Mouse (Mus musculus) ZHBTc4 (cell line): ENCODE data around the gene Eif4b.

Source experiments
- DNase-seq: peaks from one replicate; pipeline ENCODE4 v3.0.0-alpha.2; 2011; ENCODE audit warnings: low read depth, low spot score

Eif4b gene

DNA sequence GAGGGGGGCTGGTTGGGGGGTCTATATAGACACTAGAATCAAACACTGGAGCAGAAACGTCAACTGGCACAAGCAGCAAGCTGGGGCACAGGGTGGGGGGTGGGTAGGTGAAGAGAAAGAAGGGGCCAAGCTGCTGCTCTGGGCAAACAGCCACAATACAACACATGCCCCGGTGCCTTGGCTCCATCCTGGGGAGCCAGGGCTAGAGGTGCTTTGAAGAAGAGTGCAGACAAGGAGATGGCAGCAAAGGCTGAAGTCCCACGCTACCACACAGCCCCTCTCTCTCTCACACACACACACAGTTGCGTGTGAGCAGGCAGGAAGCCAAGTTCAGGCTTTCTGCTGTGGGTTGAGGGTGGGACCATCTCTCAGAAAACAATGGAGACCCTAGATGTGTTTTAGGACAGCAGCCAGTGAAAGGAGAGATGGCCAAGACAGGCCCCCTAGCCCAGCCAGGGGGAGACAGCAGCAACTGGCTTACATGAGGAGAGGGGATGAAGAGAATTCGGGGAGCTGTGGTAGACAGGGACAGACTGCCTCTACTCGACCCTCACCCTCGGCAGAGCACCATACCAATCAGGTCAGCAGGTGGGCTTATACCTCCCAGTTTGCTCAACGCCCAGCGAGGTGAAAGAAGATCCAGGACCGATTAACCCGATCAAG lies 43.3 kb downstream of the Eif4b start:
- DNase-seq = no peak

DNA sequence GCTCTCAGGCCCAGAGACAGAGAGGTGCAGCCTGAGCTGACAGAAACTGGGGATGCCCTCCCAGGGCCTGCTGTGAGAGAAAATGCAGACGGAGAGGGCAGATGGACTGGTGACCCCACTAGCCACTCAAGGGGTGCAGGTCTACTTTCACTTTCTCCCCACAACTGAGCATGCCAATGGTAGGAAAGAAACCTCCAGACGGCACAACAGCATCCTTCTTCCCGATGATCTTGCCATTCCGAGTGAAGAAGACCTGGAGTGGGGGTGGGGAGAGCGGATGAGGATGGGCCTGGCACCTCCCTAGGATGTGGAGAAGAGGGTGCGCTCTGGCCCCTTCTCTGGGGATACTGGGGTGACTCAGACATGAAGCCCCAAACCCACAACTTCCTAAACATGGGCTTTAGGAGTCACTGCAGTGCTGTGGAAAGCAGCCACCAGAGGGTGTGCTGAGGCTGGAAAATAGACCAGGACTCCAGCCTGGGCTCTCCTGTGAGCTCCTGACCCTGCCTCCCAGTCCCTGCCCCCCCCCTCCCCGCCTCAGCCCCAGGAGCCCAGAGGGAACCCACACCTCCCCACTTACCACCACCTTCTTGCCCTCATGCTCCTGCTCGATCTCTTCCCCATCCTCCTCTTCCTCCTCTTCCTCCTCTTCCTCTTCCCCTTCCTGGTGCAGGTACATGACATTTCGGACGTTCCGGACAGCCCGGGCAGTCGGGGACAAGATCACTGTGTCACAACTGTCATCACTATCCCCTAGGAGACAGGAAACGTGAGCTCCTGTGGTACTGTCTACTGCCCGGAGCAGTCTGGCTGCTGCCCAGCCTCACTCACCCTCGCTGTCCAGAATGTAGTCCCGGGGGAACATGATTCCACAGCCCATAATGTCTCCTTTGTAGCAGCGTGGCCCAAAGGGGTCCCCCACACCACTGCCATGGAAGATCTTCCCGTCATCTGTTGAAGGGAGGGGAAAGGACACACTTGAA lies 44.2 kb downstream of the Eif4b start:
- no peak for DNase-seq

DNA sequence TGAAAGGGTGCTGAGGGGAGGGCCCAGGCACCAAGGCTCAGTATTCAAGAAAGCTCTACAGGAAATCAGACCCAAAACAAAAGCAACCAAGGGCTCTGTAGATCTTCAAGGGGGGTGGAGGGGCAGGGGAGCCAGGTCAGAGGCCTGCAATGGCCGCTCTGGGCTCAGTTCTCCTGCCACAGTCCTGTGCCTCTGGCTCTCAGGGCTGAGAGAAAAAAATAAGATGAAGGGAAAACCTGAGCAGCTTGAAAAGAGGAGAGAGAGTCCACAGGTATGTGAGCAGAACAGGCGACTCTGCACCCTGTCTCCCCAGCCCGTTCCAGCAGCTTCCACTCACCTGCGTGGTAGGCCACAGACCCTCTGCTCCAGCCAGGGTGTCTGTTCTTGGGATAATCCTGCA lies 45.0 kb downstream of the Eif4b start:
- no peak for DNase-seq

DNA sequence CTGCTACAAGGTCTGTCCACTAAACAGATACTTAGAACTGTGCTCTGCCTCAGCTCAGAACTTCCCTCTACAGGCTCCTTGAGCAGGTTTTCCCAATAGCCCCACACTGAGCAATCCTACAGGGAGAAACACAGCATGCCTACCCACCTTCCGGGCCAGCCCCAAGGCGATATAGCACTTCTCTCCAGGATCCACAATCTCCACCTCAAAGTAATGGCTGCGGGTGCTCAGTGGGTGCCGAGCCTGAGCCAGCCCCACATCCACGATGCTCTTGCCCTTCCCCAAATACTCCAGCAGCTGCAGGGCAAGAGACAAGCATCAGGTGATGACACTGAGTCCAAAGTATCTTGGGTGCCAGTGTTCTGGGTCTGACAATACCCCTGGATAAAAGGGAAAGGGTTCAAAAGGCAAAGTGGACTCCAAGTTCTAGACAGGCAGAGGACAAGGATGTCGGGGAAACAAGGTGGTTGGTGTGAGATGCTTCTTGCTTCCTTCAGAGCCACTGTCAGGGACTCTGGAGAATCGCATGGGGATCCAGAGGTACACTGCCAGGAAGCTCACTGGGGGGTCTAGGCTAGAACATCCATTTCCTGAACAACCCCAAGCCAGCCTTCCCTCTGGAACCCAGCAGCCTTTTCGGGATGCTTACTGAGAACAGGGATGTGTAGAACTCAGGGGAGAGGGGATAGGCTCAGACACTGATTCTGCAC lies 45.7 kb downstream of the Eif4b start:
- DNase-seq = no peak

DNA sequence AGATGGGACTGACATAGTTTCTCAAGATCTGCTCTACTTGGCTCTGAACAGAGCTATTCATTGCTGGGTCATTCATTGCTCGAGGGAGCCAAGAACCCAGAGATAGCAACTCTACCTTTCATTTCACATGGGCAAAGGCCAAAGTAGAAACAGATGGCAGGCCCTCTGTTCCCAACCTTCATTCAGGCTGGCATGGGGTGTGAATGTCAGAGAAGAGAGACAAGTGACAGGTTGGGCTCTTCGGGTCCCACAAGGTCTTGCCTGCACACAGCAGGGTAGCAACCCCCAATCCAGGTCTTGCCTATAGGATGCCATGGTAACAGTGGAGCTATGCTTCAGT lies 46.2 kb downstream of the Eif4b start:
- DNase-seq = no peak

DNA sequence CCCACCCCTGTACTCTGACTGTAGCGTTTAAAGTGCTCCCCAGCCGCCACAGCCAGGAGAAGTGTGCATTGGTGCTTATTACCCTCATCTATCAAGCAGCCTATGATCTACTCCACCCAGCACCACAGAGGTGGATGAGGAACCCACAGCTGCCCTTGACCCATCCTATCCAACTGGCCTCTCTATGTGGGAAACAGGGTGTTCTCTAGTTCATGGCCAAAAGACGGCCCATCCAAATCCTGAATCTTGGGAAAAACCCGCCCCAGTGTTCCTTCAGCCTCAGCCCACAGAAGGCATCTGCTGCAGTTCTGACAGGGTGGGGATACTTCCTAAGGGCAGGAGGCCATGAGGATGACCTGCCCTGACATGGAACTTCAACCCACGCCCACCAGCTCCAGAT lies 47.0 kb downstream of the Eif4b start:
- no peak for DNase-seq

DNA sequence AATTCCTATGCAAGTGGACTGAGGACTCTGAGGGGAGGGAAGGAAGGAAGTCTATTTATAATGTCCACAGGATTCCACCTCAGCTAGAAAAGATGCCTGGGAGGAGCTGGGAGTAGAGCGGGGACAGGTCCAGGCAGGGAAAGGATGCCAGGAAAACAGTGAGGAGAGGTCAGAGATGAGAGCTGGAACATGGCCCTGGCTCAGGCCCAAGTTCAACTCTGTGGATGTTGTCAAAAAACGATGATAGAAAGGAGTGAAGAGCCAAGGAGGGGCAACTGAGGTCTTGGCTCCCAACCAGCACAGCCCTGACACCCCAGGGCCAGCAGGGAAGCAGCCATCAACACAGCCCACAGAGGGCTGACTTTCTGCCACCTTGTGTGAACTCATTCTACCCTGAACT lies 52.7 kb downstream of the Eif4b start:
- DNase-seq = no peak

DNA sequence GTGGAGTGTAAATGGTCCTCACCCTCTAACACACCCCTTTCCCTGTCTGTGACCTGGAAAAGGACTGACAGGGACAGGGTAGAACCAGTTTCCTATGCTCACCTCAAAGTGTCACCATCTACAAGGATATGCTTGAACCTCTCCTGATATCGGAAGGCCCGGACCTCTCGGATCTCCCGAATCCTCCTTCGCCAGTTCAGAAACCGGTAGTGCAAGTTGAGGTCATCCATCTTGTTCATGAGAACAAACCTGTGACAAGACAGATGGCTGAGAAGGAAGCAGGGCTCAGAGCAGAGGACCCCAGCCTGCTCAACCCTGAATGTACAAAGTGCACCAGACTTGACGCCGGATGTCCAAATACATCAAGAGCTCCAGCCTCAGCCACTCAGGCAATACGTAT lies 59.7 kb downstream of the Eif4b start:
- no peak for DNase-seq

DNA sequence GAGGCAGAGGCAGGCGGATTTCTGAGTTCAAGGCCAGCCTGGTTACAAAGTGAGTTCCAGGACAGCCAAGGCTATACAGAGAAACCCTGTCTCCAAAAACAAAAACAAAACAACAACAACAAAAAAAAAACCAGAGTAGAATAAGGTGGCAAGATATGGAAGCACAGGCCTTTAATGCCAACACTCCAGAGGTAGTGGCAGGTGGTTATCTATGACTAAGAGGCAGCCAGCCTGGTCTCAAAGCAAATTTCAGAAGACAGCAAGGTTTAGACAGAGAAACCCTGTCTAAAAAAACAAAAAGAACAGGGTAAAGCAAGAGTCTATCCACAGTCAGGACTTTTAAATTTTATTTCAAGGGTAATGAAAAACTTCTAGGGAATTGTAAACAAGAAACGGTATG lies 61.1 kb downstream of the Eif4b start:
- no peak for DNase-seq

DNA sequence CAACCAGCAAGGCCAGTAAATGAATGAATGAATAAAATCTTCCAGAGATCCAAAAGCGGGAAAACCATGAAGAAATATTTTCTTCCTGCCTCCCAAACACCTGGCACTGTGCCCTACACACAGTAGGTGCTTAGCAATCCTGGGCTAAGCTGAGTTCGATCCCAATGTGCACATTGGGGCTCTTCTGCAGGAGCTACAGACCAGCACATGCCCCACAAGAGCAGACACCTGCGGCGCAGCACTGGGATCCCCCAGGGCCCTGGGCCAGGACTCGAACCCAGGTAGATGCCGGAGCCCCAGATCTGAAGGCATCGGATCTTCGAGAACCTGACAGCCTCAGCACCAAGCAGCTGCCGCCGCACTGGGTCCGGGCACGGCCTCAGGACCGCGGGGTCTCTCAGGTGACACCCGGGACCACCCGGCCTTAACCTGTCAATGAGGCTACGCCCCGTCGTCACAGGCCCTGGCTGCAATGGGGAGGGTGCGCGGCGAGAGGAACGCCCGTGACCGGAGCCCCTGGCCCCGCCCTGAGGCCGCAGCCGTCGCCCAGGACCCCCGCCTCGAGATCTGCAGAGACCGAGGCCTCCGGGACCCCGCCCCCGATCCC lies 62.1 kb downstream of the Eif4b start:
- no peak for DNase-seq

DNA sequence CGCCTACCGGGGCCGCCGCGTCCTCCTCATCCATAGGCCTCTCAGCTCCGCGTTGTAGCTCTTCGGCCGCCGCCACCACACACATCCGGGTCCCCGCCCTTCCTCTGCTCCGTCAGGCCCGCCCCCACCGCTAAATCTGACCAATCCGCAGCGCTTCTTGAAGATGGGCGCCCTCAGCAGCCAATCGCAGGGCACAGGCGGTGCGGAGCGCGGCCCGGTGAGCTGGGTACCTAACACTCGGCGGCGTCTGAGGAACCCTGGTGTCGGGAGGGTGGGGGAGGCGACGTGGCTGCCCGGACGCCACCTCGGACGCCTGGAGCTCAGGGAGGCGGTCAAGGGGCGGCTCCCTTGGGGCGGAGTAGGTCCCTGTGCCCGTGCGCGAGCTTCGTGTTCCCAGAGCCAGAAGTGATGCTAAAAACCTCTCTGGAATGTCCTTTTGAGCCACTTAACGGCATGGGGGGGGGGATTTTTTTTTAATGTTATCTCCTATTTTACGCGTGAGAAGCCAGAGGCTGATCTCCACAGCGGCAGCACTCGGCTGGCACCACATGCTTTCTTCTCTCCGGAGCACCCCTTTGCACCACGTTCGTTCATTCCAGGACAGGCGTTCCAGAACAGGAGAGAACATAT lies 62.7 kb downstream of the Eif4b start, which contains the start of gene Spryd3:
TSS of gene Spryd3 (minus strand) at position 106 of the 630 bp plus-strand sequence.
- peak; percentile 98 for DNase-seq

DNA sequence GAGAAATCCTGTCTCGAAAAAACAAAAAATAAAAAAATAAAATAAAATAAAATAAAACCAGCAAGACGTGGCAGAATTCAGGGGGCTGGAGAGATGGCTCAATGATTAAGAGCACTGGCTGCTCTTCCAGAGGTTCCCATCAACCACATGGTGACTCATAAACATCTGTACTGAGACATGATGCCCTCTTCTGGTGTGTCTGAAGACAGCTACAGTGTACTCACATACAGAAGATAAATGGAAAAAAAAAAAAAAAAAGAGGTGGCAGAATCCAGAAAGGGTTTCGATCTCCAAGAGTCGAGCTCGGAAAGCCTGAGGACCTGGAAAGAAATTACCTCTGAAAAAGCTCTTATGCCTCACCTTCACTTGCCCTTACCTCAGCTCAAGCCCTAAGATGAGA lies 67.5 kb downstream of the Eif4b start:
- no peak for DNase-seq

DNA sequence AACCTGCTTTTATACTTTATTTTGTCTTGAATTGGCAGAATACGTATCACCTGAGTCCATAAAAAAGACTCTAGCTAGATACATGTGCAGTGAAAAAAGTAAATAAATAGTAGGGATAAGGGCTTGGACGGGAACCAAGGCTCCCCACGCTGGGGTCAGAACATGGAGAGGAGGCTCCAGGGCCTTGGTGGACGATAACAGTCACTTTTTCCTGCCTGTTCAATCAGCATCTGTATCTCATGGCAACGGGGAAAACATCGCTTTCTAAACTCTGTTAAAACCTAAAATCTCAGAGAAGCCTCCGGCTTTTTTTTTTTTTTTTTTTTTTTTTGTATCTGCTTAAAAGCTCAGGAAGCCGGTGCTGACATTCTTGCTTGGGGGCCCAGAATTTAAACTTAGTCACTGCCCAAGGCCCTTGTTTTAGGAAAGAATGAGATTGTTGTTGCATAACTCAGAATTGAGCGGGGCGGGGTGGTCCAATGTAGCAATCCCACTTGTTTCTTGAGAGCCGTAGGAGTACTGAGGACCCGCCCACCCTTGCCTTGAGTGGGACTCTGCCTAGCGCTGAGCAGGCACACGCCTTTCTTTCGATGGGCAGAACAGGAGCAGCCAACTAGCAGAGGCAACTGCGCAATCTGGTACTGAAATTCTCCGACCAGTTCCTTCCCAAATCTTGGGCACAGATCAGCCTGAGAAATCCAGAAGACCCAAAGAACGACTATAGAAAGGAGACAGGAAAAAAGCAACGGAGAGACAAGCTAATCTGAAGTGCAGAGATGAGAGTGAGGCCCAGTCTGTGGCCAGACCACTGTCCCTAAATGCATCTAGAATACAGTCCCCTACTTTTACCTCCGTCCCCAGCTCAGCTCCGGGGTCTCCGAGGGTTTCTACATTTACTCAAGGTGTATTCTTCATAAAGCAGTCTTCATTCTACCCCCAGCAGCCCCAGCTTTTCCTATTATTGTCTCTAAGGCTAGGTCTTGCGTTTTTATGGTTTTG lies 69.6 kb downstream of the Eif4b start:
- peak; percentile 60 for DNase-seq

DNA sequence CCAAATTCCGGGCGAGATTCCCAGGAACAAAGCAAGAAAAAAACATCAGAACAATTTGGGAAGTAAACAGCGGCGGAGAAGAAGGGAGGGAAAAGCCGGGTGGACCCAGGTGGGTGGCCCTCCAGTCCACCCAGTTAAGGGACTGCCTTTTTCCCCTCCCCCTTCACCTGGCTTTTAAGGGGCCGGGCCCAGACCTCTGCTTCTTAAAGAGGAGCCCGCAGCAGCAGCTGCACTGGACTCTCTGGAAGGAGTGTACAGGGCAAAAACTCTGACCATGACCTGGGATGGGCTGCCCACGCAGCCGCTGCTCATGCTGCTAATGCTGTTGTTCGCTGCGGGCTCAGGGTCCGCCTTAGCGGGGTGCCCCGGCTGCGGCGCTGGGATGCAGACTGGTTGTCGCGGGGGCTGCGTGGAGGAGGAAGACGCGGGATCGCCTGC lies 70.7 kb downstream of the Eif4b start, which contains the start of gene Igfbp6:
TSS of gene Igfbp6 (plus strand) at position 89 of the 438 bp plus-strand sequence.
- DNase-seq = no peak

DNA sequence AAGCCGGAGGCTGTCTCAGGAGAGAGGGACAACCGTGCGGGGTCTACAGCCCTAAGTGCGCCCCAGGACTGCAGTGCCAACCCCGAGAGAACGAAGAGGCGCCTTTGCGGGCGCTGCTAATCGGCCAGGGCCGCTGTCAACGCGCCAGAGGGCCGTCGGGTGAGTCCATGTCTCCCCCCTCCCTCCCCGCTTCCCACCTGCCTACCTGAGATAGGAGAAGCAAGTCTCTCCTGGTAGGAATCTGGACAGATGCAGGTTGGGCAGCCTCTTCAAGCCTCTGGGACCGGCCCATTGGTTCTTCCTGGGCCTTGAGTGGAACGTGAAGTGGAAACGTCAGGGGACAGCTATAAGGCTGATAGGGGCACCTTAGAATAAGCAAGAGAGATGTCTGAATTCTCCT lies 71.2 kb downstream of the Eif4b start:
- DNase-seq = no peak

DNA sequence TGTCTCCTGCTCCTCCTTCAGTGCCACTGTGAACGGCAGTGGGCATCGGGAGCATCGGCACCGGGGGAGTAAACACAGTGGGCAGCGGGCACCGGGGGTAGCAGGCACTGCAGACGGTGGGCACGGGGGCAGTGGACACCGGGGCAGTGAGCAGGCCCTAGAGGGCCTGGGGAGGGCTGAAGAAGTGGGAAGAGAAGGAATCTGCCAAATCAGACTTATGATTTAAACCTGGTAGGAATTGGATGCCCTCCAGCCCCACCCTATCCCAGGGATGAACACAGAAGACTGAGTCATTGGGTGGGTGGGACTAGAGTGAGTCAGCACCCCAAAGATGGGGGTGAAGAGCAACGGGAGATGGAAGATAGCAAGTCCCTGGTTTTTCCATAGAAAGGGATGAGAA lies 71.8 kb downstream of the Eif4b start:
- DNase-seq = no peak

DNA sequence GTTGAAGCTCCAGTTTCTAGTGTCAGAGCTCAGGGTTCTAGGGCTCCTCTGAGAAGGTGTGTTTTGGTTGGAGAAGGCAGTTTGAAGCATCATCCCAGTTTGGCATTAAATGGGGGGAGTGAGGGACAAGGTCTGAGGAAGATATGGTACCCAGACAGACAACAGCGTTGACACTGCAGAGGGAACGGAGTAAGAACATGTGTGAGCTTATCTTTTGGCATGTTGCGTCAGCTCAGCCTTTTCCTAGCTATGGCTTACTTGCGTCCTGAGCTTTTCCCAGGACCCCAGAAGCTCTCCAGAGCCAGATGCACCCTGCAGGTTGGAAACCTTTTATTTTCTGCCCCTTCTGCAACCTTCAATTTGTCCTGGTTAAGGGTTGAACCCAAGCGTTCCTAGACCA lies 72.5 kb downstream of the Eif4b start:
- no peak for DNase-seq
